Mouse (Mus musculus) E14TG2a.4 (cell line): ENCODE data around the gene Mtus2.

Experiments
- H3K27me3 ChIP-seq: 2 replicates; pipeline ENCODE4 v1.6.1; 2014; ENCODE audit warnings: low read length, control low read depth; ENCODE audit not compliant: insufficient read depth
- H3K36me3 ChIP-seq: 2 replicates; pipeline ENCODE4 v1.6.1; 2014; ENCODE audit warnings: low read length, control low read depth; ENCODE audit not compliant: insufficient read depth
- H3K4me1 ChIP-seq: replicated peaks from 2 replicates; pipeline ENCODE4 v1.6.1; 2014; ENCODE audit warnings: low read depth, low read length, control low read depth
- H3K4me3 ChIP-seq: replicated peaks from 2 replicates; pipeline ENCODE4 v1.5.1; 2014; ENCODE audit warnings: mild to moderate bottlenecking, low read length
- H3K9me3 ChIP-seq: 2 replicates; pipeline ENCODE4 v1.6.1; 2014; ENCODE audit warnings: low read length, control low read depth
- CTCF ChIP-seq: conservative IDR thresholded peaks from 2 replicates; pipeline ENCODE4 v1.5.1; 2014; ENCODE audit warnings: low read length
- NANOG ChIP-seq: IDR thresholded peaks from 2 replicates; pipeline ENCODE4 v1.6.1; 2014; ENCODE audit warnings: borderline replicate concordance, low read length, mixed read lengths
- POU5F1 ChIP-seq: IDR thresholded peaks from 2 replicates; pipeline ENCODE4 v1.6.1; 2014; ENCODE audit warnings: low read length, borderline replicate concordance

Gene Mtus2

GRCm38 (mm10) chr5:148090191-148090821, 133.2 kb downstream of the Mtus2 start:
- TF ChIP-seq NANOG (no peak), CTCF (no peak), POU5F1 (no peak)
- Histone ChIP-seq H3K36me3 (no peaks in the 10 kb centered on the region), H3K9me3 (peaks cover 5% of the 10 kb centered on the region)

GRCm38 (mm10) chr5:148094640-148095039, 137.5 kb downstream of the Mtus2 start:
- no peaks in the 10 kb centered on the region for H3K36me3 ChIP-seq
- peaks cover 11% of the 10 kb centered on the region for H3K27me3 ChIP-seq
- no peak overlapping the region for H3K4me3 ChIP-seq
- H3K9me3 ChIP-seq: no peaks in the 10 kb centered on the region
- TF ChIP-seq CTCF (no peak), POU5F1 (no peak), NANOG (no peak)
- H3K4me1 ChIP-seq: peaks cover 17% of the 10 kb centered on the region; the same call in 1 of the 2 replicates

More at GRCm38 (mm10) chr5:148090191-148090821, 133.2 kb downstream of the Mtus2 start:
- Histone ChIP-seq H3K27me3 (peaks cover 8% of the 10 kb centered on the region), H3K4me3 (no peak overlapping the region), H3K4me1 (0 out of 2 replicates have a peak, but pooled peaks cover 13% of the 10 kb centered on the region)

GRCm38 (mm10) chr5:148099356-148099755, 142.2 kb downstream of the Mtus2 start:
- peaks cover 3% of the 10 kb centered on the region for H3K27me3 ChIP-seq
- H3K36me3 ChIP-seq: no peaks in the 10 kb centered on the region
- no peak for TF ChIP-seq CTCF
- peaks cover 4% of the 10 kb centered on the region for H3K9me3 ChIP-seq
- H3K4me3 ChIP-seq: no peak overlapping the region
- H3K4me1 ChIP-seq: peaks cover 13% of the 10 kb centered on the region; the same call in 1 of the 2 replicates

- no peak for TF ChIP-seq POU5F1
- TF ChIP-seq CTCF: peak; percentile 85
- TF ChIP-seq NANOG: no peak
- H3K27me3 ChIP-seq: 0 out of 2 replicates have a peak, but pooled peaks cover 2% of the 10 kb centered on the region
- 0 out of 2 replicates have a peak overlapping the region, but pooled peaks have one; percentile 48 for H3K4me3 ChIP-seq
- H3K9me3 ChIP-seq: no peaks in the 10 kb centered on the region
- H3K4me1 ChIP-seq: 0 out of 2 replicates have a peak, but pooled peaks cover 3% of the 10 kb centered on the region
- no peaks in the 10 kb centered on the region for H3K36me3 ChIP-seq
These were observed 150.2 kb downstream of the Mtus2 start for GRCm38 (mm10) chr5:148107324-148107723.

- Histone ChIP-seq H3K36me3 (no peaks in the 10 kb centered on the region), H3K27me3 (0 out of 2 replicates have a peak, but pooled peaks cover 2% of the 10 kb centered on the region)
- TF ChIP-seq NANOG (no peak), CTCF (no peak), POU5F1 (no peak)
These were observed 150.8 kb downstream of the Mtus2 start for GRCm38 (mm10) chr5:148107890-148108289.

GRCm38 (mm10) chr5:148108314-148108713, 151.2 kb downstream of the Mtus2 start:
- Histone ChIP-seq H3K4me1 (0 out of 2 replicates have a peak, but pooled peaks cover 3% of the 10 kb centered on the region), H3K4me3 (no peak overlapping the region), H3K36me3 (no peaks in the 10 kb centered on the region), H3K27me3 (0 out of 2 replicates have a peak, but pooled peaks cover 2% of the 10 kb centered on the region), H3K9me3 (no peaks in the 10 kb centered on the region)
- TF ChIP-seq NANOG (no peak), CTCF (no peak), POU5F1 (no peak)

More at GRCm38 (mm10) chr5:148107890-148108289, 150.8 kb downstream of the Mtus2 start:
- Histone ChIP-seq H3K4me1 (0 out of 2 replicates have a peak, but pooled peaks cover 3% of the 10 kb centered on the region), H3K9me3 (no peaks in the 10 kb centered on the region), H3K4me3 (no peak overlapping the region)

GRCm38 (mm10) chr5:148115207-148115817, 158.2 kb downstream of the Mtus2 start:
- no peak for TF ChIP-seq CTCF
- no peak for TF ChIP-seq NANOG
- TF ChIP-seq POU5F1: no peak
- H3K9me3 ChIP-seq: no peaks in the 10 kb centered on the region
- H3K27me3 ChIP-seq: peaks cover 7% of the 10 kb centered on the region; the same call in 1 of the 2 replicates
- H3K4me3 ChIP-seq: no peak overlapping the region
- no peaks in the 10 kb centered on the region for H3K4me1 ChIP-seq
- H3K36me3 ChIP-seq: no peaks in the 10 kb centered on the region

- no peaks in the 10 kb centered on the region for H3K9me3 ChIP-seq
- H3K36me3 ChIP-seq: no peaks in the 10 kb centered on the region
- TF ChIP-seq CTCF: no peak
- TF ChIP-seq POU5F1: no peak
- TF ChIP-seq NANOG: no peak
- H3K4me3 ChIP-seq: no peak overlapping the region
- no peaks in the 10 kb centered on the region for H3K4me1 ChIP-seq
- no peaks in the 10 kb centered on the region for H3K27me3 ChIP-seq
These were observed 167.2 kb downstream of the Mtus2 start for GRCm38 (mm10) chr5:148124354-148124753.
